Mouse (Mus musculus) spleen, adult 2 months (tissue): ENCODE data around the gene Phb2. TPM values are rescaled to one million over a fixed set of nuclear protein-coding genes. Genes with fewer than 3 reads are reported as not detected.
A peak's percentile ranks its signal among the peaks of the same experiment; 100 is the strongest.

ENCODE experiments used
- DNase-seq, 2 experiments: peaks; one replicate each; pipeline versions ENCODE4 v3.0.0 to v3.0.0-alpha.2; 2012 to 2021; ENCODE audit warnings: low spot score in 2 of 2, low read depth in 1 of 2
- H3K27ac ChIP-seq: fragments of 200-500 bp; 2 replicates; pipeline ENCODE4 v1.5.1; 2012; ENCODE audit warnings: low read length, inconsistent platforms; ENCODE audit not compliant: insufficient read depth
- H3K27me3 ChIP-seq: fragments of 200-500 bp; 2 replicates; pipeline ENCODE4 v1.6.1; 2012; ENCODE audit warnings: mild to moderate bottlenecking, moderate library complexity, low read length, inconsistent platforms; ENCODE audit not compliant: control insufficient read depth, insufficient read depth
- H3K36me3 ChIP-seq: fragments of 200-500 bp; 2 replicates; pipeline ENCODE4 v1.6.1; 2012; ENCODE audit warnings: mild to moderate bottlenecking, low read length, inconsistent platforms; ENCODE audit not compliant: control insufficient read depth, insufficient read depth
- H3K4me1 ChIP-seq: fragments of 200-500 bp; 2 replicates; pipeline ENCODE4 v1.6.1; 2011; ENCODE audit warnings: inconsistent platforms; ENCODE audit not compliant: control insufficient read depth, insufficient read depth, insufficient read length
- H3K4me3 ChIP-seq: fragments of 200-500 bp; 2 replicates; pipeline ENCODE4 v1.5.1; 2011; ENCODE audit warnings: mild to moderate bottlenecking, inconsistent platforms; ENCODE audit not compliant: insufficient read depth, insufficient read length; ENCODE audit errors: extremely low read depth
- CTCF ChIP-seq: fragments of 200-500 bp; IDR thresholded peaks from 2 replicates; pipeline ENCODE4 v1.5.1; 2011; ENCODE audit warnings: mild to moderate bottlenecking, inconsistent platforms; ENCODE audit not compliant: insufficient read depth, insufficient read length, insufficient replicate concordance; ENCODE audit errors: extremely low read depth
- POLR2A ChIP-seq: fragments of 200-500 bp; IDR thresholded peaks from 2 replicates; pipeline ENCODE4 v1.6.1; 2011; ENCODE audit warnings: low read depth, low read length, inconsistent platforms
- WGBS: fragments of 180-500 bp; shearing (Covaris S2); methylation state at CpG from one replicate; pipeline ENCODE4 v1.1.7; 2018; 5-methylcytosine and 5-hydroxymethylcytosine counted together
- polyA plus RNA-seq: library from polyadenylated mRNA; depleted of rRNA; stranded (reverse); fragments of >200 nt; gene quantifications from 2 replicates; pipeline ENCODE4 v1.2.3, GENCODE M21; 2012

Gene Phb2
- polyA plus RNA-seq, 1 experiment = 103 TPM

GRCm38 (mm10) chr6:124746296-124746605 is 34.1 kb downstream of the Phb2 start:
- 21% methylated on average over 8 of the region's 8 CpGs for WGBS
- Histone ChIP-seq H3K27ac (peak overlapping the region; percentile 80), H3K27me3 (no peaks in the 10 kb centered on the region), H3K4me3 (peak overlapping the region; percentile 74; the same call in 1 of the 2 replicates), H3K4me1 (peaks cover 20% of the 10 kb centered on the region; the same call in 1 of the 2 replicates), H3K36me3 (peaks cover 8% of the 10 kb centered on the region)
- TF ChIP-seq CTCF (no peak), POLR2A (no peak)
- no peak for DNase-seq

GRCm38 (mm10) chr6:124746654-124747632 is 34.8 kb downstream of the Phb2 start:
- TF ChIP-seq POLR2A (no peak), CTCF (no peak)
- 94% methylated on average over 7 of the region's 7 CpGs for WGBS
- no peak for DNase-seq
- Histone ChIP-seq H3K4me1 (peaks cover 16% of the 10 kb centered on the region; the same call in 1 of the 2 replicates), H3K27ac (no peak overlapping the region), H3K36me3 (peaks cover 8% of the 10 kb centered on the region), H3K4me3 (no peak overlapping the region), H3K27me3 (no peaks in the 10 kb centered on the region)

GRCm38 (mm10) chr6:124750405-124750804 is 38.3 kb downstream of the Phb2 start:
- Histone ChIP-seq H3K27me3 (no peaks in the 10 kb centered on the region), H3K27ac (0 out of 2 replicates have a peak overlapping the region, but pooled peaks have one; percentile 32), H3K4me1 (peaks cover 4% of the 10 kb centered on the region; the same call in 1 of the 2 replicates), H3K36me3 (peaks cover 7% of the 10 kb centered on the region), H3K4me3 (no peak overlapping the region)
- TF ChIP-seq POLR2A (no peak), CTCF (no peak)
- WGBS = 72% methylated on average over 8 of the region's 8 CpGs
- no peak for DNase-seq

- DNase-seq = no peak
- TF ChIP-seq POLR2A = no peak
- TF ChIP-seq CTCF = no peak
- no peaks in the 10 kb centered on the region; the same call in 1 of the 2 replicates for H3K4me1 ChIP-seq
Measured at GRCm38 (mm10) chr6:124753861-124754260, 41.7 kb downstream of the Phb2 start.

GRCm38 (mm10) chr6:124755306-124755705 is 43.2 kb downstream of the Phb2 start:
- 43% methylated on average over 3 of the region's 3 CpGs for WGBS
- no peak for DNase-seq
- Histone ChIP-seq H3K27ac (no peak overlapping the region), H3K4me1 (no peaks in the 10 kb centered on the region; the same call in 1 of the 2 replicates), H3K36me3 (no peaks in the 10 kb centered on the region), H3K27me3 (no peaks in the 10 kb centered on the region), H3K4me3 (peak overlapping the region; percentile 91)
- TF ChIP-seq CTCF (no peak), POLR2A (no peak)

More at GRCm38 (mm10) chr6:124753861-124754260, 41.7 kb downstream of the Phb2 start:
- no peaks in the 10 kb centered on the region for H3K27me3 ChIP-seq
- peaks cover 4% of the 10 kb centered on the region; the same call in 1 of the 2 replicates for H3K36me3 ChIP-seq
- no peak overlapping the region for H3K27ac ChIP-seq
- no peak overlapping the region for H3K4me3 ChIP-seq
- WGBS = 89% methylated on average over 2 of the region's 2 CpGs

- 2% methylated on average over 70 of the region's 100 CpGs for WGBS
- peak in 1 of 2 experiments; percentile 11 for DNase-seq
- TF ChIP-seq POLR2A = no peak
- TF ChIP-seq CTCF = no peak
- H3K36me3 ChIP-seq = no peaks in the 10 kb centered on the region
- peak within 1 kb of the TSS; percentile 91 for H3K4me3 ChIP-seq
- peak within 1 kb of the TSS; percentile 63 for H3K27ac ChIP-seq
- H3K4me1 ChIP-seq = no peaks in the 10 kb centered on the region; the same call in 1 of the 2 replicates
- H3K27me3 ChIP-seq = no peaks in the 10 kb centered on the region
Measured at GRCm38 (mm10) chr6:124755831-124756595, 43.9 kb downstream of the Phb2 start, which contains the start of the genes Gm45234 and Atn1. Gene Gm45234, minus strand, starts transcription at chr6:124756021. Gene Atn1, minus strand, starts transcription at chr6:124756524.
